ENCODE assay signal across 8 mouse cellular contexts in genomic region chr12:79022882-79023281, GRCm38 (mm10). TPM values are rescaled to one million over a fixed set of nuclear protein-coding genes. Genes with fewer than 3 reads are reported as not detected.
DNase-seq lines count a peak whose midpoint lies in the region; ATAC-seq and TF ChIP-seq lines count a peak whose summit lies in the region.

No protein-coding gene starts in this region.

- TF ChIP-seq CTCF in Patski (IDR thresholded peaks at IDR 0.05) = peak; percentile 87

- H3K4me3 ChIP-seq in forebrain, embryonic 10.5 days = no peak overlapping the region
- no peak overlapping the region for H3K4me3 ChIP-seq in forebrain, embryonic 13.5 days
- H3K4me3 ChIP-seq in heart, embryonic 16.5 days (ENCODE audit: low read length) = no peak overlapping the region
- H3K4me3 ChIP-seq in stomach, embryonic 16.5 days (replicated peaks; ENCODE audit: low read length) = no peak overlapping the region

- no peak overlapping the region for H3K9ac ChIP-seq in forebrain, embryonic 13.5 days
- H3K9ac ChIP-seq in heart, embryonic 16.5 days (ENCODE audit: low read length) = no peak overlapping the region
- H3K9ac ChIP-seq in stomach, embryonic 16.5 days (ENCODE audit: low read length) = no peak overlapping the region

- 11% methylated on average over 3 of the region's 3 CpGs for WGBS in forebrain, embryonic 10.5 days
- WGBS in forebrain, embryonic 13.5 days = 7% methylated on average over 3 of the region's 3 CpGs
- 13% methylated on average over 3 of the region's 3 CpGs for WGBS in heart, embryonic 16.5 days
- WGBS in stomach, embryonic 16.5 days = 12% methylated on average over 3 of the region's 3 CpGs

- CTCF ChIA-PET in Patski (lab: Charles Lee) = interaction anchor here (0.7 to 3.7 kb wide), 6 partner anchors 8 to 104 kb away, joined by 3 to 15 read pairs (median 4); no protein-coding TSS in a partner anchor

- POLR2A ChIA-PET in Patski (lab: Charles Lee) = interaction anchor here (1.4 kb wide), 1 partner anchor 44 kb away, joined by 3 read pairs; no protein-coding TSS in a partner anchor

- no peaks in the 10 kb centered on the region for H3K9me3 ChIP-seq in forebrain, embryonic 10.5 days
- no peaks in the 10 kb centered on the region for H3K9me3 ChIP-seq in forebrain, embryonic 13.5 days (replicated peaks)
- H3K9me3 ChIP-seq in heart, embryonic 16.5 days (replicated peaks; ENCODE audit: control insufficient read depth, low read length) = no peaks in the 10 kb centered on the region
- H3K9me3 ChIP-seq in stomach, embryonic 16.5 days (replicated peaks; ENCODE audit: control insufficient read depth, low read length) = no peaks in the 10 kb centered on the region

- no peak overlapping the region for H3K27ac ChIP-seq in forebrain, embryonic 10.5 days
- no peak overlapping the region for H3K27ac ChIP-seq in forebrain, embryonic 13.5 days
- H3K27ac ChIP-seq in heart, embryonic 16.5 days (ENCODE audit: low read length) = no peak overlapping the region
- no peak overlapping the region for H3K27ac ChIP-seq in stomach, embryonic 16.5 days (ENCODE audit: low read length)

- no peak for ATAC-seq in forebrain, embryonic 13.5 days
- ATAC-seq in Patski = peak; percentile 62
- 0 out of 2 replicates have a peak, but pooled peaks have one; percentile 49 for ATAC-seq in heart, embryonic 16.5 days (replicated peaks; ENCODE audit: extremely low read depth, insufficient read depth, low FRiP score)
- ATAC-seq in megakaryocyte, adult 5-6 weeks (ENCODE audit: poor library complexity, severe bottlenecking) = peak; percentile 71
- peak; percentile 72 for ATAC-seq in stomach, embryonic 16.5 days (ENCODE audit: insufficient read depth, low FRiP score)

- in situ Hi-C loops in Patski (cut with MboI; ENCODE audit: low pct_unique_long_range_greater_than_20kb) = loop anchor here (5.0 kb wide), 2 partner anchors 74 to 101 kb away; no protein-coding TSS in a partner anchor

- H3K27me3 ChIP-seq in forebrain, embryonic 10.5 days (ENCODE audit: poor library complexity, severe bottlenecking) = no peaks in the 10 kb centered on the region
- H3K27me3 ChIP-seq in forebrain, embryonic 13.5 days = no peaks in the 10 kb centered on the region
- no peaks in the 10 kb centered on the region for H3K27me3 ChIP-seq in Patski
- H3K27me3 ChIP-seq in heart, embryonic 16.5 days (ENCODE audit: control insufficient read depth, insufficient read depth, low read length) = peaks cover 8% of the 10 kb centered on the region; the same call in 1 of the 2 replicates
- H3K27me3 ChIP-seq in stomach, embryonic 16.5 days (ENCODE audit: control insufficient read depth, insufficient read depth, low read length) = no peaks in the 10 kb centered on the region

- H3K4me2 ChIP-seq in forebrain, embryonic 13.5 days = no peak overlapping the region
- no peak overlapping the region for H3K4me2 ChIP-seq in heart, embryonic 16.5 days (ENCODE audit: low read depth, low read length)
- H3K4me2 ChIP-seq in stomach, embryonic 16.5 days (ENCODE audit: low read depth, low read length) = no peak overlapping the region

- no peaks in the 10 kb centered on the region; the same call in 1 of the 2 replicates for H3K4me1 ChIP-seq in forebrain, embryonic 10.5 days
- no peaks in the 10 kb centered on the region for H3K4me1 ChIP-seq in forebrain, embryonic 13.5 days
- no peaks in the 10 kb centered on the region for H3K4me1 ChIP-seq in heart, embryonic 16.5 days (ENCODE audit: control insufficient read depth, insufficient read depth, low read length)
- H3K4me1 ChIP-seq in stomach, embryonic 16.5 days (ENCODE audit: control insufficient read depth, insufficient read depth, low read length) = peaks cover 3% of the 10 kb centered on the region; the same call in 1 of the 2 replicates

- no peaks in the 10 kb centered on the region for H3K36me3 ChIP-seq in forebrain, embryonic 10.5 days (replicated peaks)
- H3K36me3 ChIP-seq in forebrain, embryonic 13.5 days (ENCODE audit: poor library complexity, severe bottlenecking) = no peaks in the 10 kb centered on the region
- H3K36me3 ChIP-seq in heart, embryonic 16.5 days (ENCODE audit: control insufficient read depth, insufficient read depth) = no peaks in the 10 kb centered on the region
- H3K36me3 ChIP-seq in stomach, embryonic 16.5 days (ENCODE audit: control insufficient read depth, insufficient read depth, low read length) = no peaks in the 10 kb centered on the region

- DNase-seq in forebrain, embryonic 10.5 days (ENCODE audit: extremely low spot score, low spot score) = peak; percentile 65
- no peak for DNase-seq in Patski (ENCODE audit: low read depth, low spot score)
- DNase-seq in embryo, embryonic 10 days (ENCODE audit: low spot score) = peak; percentile 84
- DNase-seq in layer of hippocampus, adult 9-11 months = peak; percentile 71

RNA-seq across cellular contexts. Expression of gene Plekhh1, which starts 6.1 kb away (rescaled TPM):
- 6.3 and 6.6 TPM in 2 replicates for polyA plus RNA-seq in forebrain, embryonic 10.5 days (2016; fragmentation: Nextera tagmentation; extraction: Ambion mirVana)
- 2.8 and 3.0 TPM in 2 replicates for polyA plus RNA-seq in forebrain, embryonic 13.5 days (2015; fragmentation: Nextera tagmentation; extraction: Ambion mirVana)
- polyA plus RNA-seq in Patski (2021) = 3.9 TPM
- 1.8 and 2.8 TPM in 2 replicates for polyA plus RNA-seq in heart, embryonic 16.5 days (2015; fragmentation: Nextera tagmentation; extraction: Ambion mirVana)
- total RNA-seq in megakaryocyte, adult 5-6 weeks (2015) = 0.76 and 0.96 TPM in 2 replicates
- 0.37 and 0.98 TPM in 2 replicates for total RNA-seq in megakaryocyte, adult 5-6 weeks (2017)
- polyA plus RNA-seq in stomach, embryonic 16.5 days (2015; fragmentation: Nextera tagmentation; extraction: Ambion mirVana) = 5.8 and 5.9 TPM in 2 replicates

RNA-seq across cellular contexts. Expression of gene Tmem229b, which starts 15.5 kb away (rescaled TPM):
- polyA plus RNA-seq in forebrain, embryonic 10.5 days (2016; fragmentation: Nextera tagmentation; extraction: Ambion mirVana) = 3.2 and 5.0 TPM in 2 replicates
- 25.3 and 29.1 TPM in 2 replicates for polyA plus RNA-seq in forebrain, embryonic 13.5 days (2015; fragmentation: Nextera tagmentation; extraction: Ambion mirVana)
- polyA plus RNA-seq in Patski (2021) = 5.6 TPM
- 3.9 and 4.7 TPM in 2 replicates for polyA plus RNA-seq in heart, embryonic 16.5 days (2015; fragmentation: Nextera tagmentation; extraction: Ambion mirVana)
- total RNA-seq in megakaryocyte, adult 5-6 weeks (2015) = 49.1 and 55.5 TPM in 2 replicates
- total RNA-seq in megakaryocyte, adult 5-6 weeks (2017) = 67.2 and 70.6 TPM in 2 replicates
- 7.1 and 7.6 TPM in 2 replicates for polyA plus RNA-seq in stomach, embryonic 16.5 days (2015; fragmentation: Nextera tagmentation; extraction: Ambion mirVana)
